Mouse (Mus musculus) cortical plate, adult 2 months (tissue): ENCODE data around the gene Prrc2b.

Experiments
- CTCF ChIP-seq: fragments of 200-500 bp; IDR thresholded peaks from 2 replicates; pipeline ENCODE4 v1.5.1; 2011; ENCODE audit warnings: mild to moderate bottlenecking, control low read depth, low read length; ENCODE audit not compliant: insufficient read depth; ENCODE audit errors: extremely low read depth
- POLR2A ChIP-seq: fragments of 200-500 bp; IDR thresholded peaks from 2 replicates; pipeline ENCODE4 v1.6.1; 2011; ENCODE audit warnings: mild to moderate bottlenecking, low read length, control low read depth; ENCODE audit not compliant: insufficient read depth; ENCODE audit errors: extremely low read depth

GRCm38 (mm10) chr2:32142368-32142767 lies 8.5 kb upstream of the Prrc2b start:
- TF ChIP-seq CTCF (no peak), POLR2A (no peak)
